Mouse (Mus musculus): Measurements from ENCODE around the gene Adora1. TPM values are rescaled to one million over a fixed set of nuclear protein-coding genes. Genes with fewer than 3 reads are reported as not detected.

Adora1 gene
- polyA plus RNA-seq, 2 experiments = 0.10 to 0.13 TPM

DNA sequence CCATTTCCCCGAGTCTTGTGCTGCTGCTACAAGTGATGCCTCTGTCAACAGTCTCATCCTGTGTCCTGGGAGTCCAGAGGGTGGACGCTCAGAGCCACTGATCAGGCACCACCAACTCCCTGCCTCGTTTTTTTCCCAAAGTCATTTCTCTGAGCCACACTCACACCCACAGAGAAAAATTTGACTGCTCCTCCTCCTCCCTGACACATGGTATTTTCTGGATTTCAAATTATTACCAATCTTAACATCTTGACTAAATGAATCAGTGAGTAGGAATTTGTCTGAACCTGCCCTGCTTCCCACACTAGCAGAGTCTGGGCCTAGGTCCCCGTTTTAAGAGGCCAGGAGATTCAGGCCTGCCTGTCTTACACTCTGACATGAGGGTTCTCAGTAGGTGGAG is 43.2 kb downstream of the Adora1 start:
- WGBS (ENCODE audit: insufficient replicate concordance) = 34% methylated on average over 4 of the region's 4 CpGs
- TF ChIP-seq EP300 (IDR thresholded peaks at IDR 0.05; ENCODE audit: low read depth) (no peak), CTCF (IDR thresholded peaks at IDR 0.05; ENCODE audit: low read depth) (no peak)
- H3K4me1 ChIP-seq (replicated peaks; ENCODE audit: control insufficient read depth in 2 of 2, insufficient read depth in 2 of 2, low read length in 1 of 2) = peaks cover 0 to 4% of the 10 kb centered on the region in 2 experiments; a peak in 1 of 4 replicates
- H3K4me3 ChIP-seq (ENCODE audit: insufficient read depth in 1 of 2, low read depth in 2 of 2, low read length in 2 of 2) = no peak overlapping the region
- H3K9ac ChIP-seq (replicated peaks) = no peak overlapping the region
- no peak overlapping the region for H3K27ac ChIP-seq
- H3K36me3 ChIP-seq (replicated peaks; ENCODE audit: control insufficient read depth, insufficient read depth, low read depth) = no peaks in the 10 kb centered on the region
- no peak overlapping the region for H3K4me2 ChIP-seq (ENCODE audit: low read depth)
- no peaks in the 10 kb centered on the region for H3K9me3 ChIP-seq (ENCODE audit: control insufficient read depth, low read length)
- DNase-seq (ENCODE audit: low read depth in 3 of 3, low spot score in 3 of 3) = no peak
- ATAC-seq (ENCODE audit: insufficient read depth) = no peak
- H3K27me3 ChIP-seq (ENCODE audit: control insufficient read depth, insufficient read depth, low read length) = no peaks in the 10 kb centered on the region; the same call in none of the 2 replicates

DNA sequence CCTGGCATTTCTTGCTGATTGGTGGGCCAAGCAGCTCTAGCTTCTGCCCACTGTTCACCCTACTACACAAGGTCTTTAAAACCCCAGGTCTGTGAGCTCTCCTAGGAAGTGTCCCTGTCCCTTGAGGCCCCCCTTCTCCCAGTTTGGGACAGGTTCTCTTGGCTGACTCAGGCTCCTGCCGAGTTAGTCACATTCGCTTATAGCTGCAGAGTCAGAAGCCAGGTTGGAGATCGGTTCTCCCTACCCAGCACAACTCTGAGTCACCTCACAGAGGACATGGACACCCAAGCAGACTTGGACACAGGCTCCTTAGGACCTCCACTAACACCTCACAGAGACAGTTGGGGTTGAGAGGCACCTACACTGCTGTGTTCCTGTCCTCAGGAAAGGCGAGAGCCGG is 44.0 kb downstream of the Adora1 start:
- ATAC-seq (ENCODE audit: insufficient read depth) (no peak), DNase-seq (ENCODE audit: low read depth in 3 of 3, low spot score in 3 of 3) (no peak)
- Histone ChIP-seq H3K9ac (replicated peaks) (no peak overlapping the region), H3K4me3 (ENCODE audit: insufficient read depth in 1 of 2, low read depth in 2 of 2, low read length in 2 of 2) (no peak overlapping the region), H3K4me1 (replicated peaks; ENCODE audit: control insufficient read depth in 2 of 2, insufficient read depth in 2 of 2, low read length in 1 of 2) (peaks cover 0 to 4% of the 10 kb centered on the region in 2 experiments; a peak in 1 of 4 replicates), H3K27me3 (ENCODE audit: control insufficient read depth, insufficient read depth, low read length) (no peaks in the 10 kb centered on the region; the same call in none of the 2 replicates), H3K27ac (no peak overlapping the region), H3K9me3 (ENCODE audit: control insufficient read depth, low read length) (no peaks in the 10 kb centered on the region), H3K4me2 (ENCODE audit: low read depth) (no peak overlapping the region), H3K36me3 (replicated peaks; ENCODE audit: control insufficient read depth, insufficient read depth, low read depth) (no peaks in the 10 kb centered on the region)
- WGBS (ENCODE audit: insufficient replicate concordance) = 78% methylated on average over 5 of the region's 5 CpGs
- no peak for TF ChIP-seq CTCF (IDR thresholded peaks at IDR 0.05; ENCODE audit: low read depth)
- no peak for TF ChIP-seq EP300 (IDR thresholded peaks at IDR 0.05; ENCODE audit: low read depth)

GRCm38 (mm10) chr1:134188989-134189729 is 46.1 kb downstream of the Adora1 start:
- TF ChIP-seq EP300 (IDR thresholded peaks at IDR 0.05; ENCODE audit: low read depth) (no peak), CTCF (IDR thresholded peaks at IDR 0.05; ENCODE audit: low read depth) (no peak)
- H3K4me2 ChIP-seq (ENCODE audit: low read depth) = no peak overlapping the region
- no peaks in the 10 kb centered on the region for H3K4me1 ChIP-seq (replicated peaks; ENCODE audit: control insufficient read depth in 2 of 2, insufficient read depth in 2 of 2, low read length in 1 of 2)
- H3K9ac ChIP-seq (replicated peaks) = no peak overlapping the region
- no peaks in the 10 kb centered on the region for H3K9me3 ChIP-seq (ENCODE audit: control insufficient read depth, low read length)
- peak in 1 of 3 experiments; percentile 24 for DNase-seq (ENCODE audit: low read depth in 3 of 3, low spot score in 3 of 3)
- H3K27me3 ChIP-seq (ENCODE audit: control insufficient read depth, insufficient read depth, low read length) = no peaks in the 10 kb centered on the region; the same call in 1 of the 2 replicates
- H3K36me3 ChIP-seq (replicated peaks; ENCODE audit: control insufficient read depth, insufficient read depth, low read depth) = no peaks in the 10 kb centered on the region
- no peak overlapping the region for H3K27ac ChIP-seq
- ATAC-seq (ENCODE audit: insufficient read depth) = no peak
- 18% methylated on average over 12 of the region's 12 CpGs for WGBS (ENCODE audit: insufficient replicate concordance)
- no peak overlapping the region for H3K4me3 ChIP-seq (ENCODE audit: insufficient read depth in 1 of 2, low read depth in 2 of 2, low read length in 2 of 2)

GRCm38 (mm10) chr1:134188217-134188616 is 47.0 kb downstream of the Adora1 start:
- 72% methylated on average over 5 of the region's 5 CpGs for WGBS (ENCODE audit: insufficient replicate concordance)
- H3K9ac ChIP-seq (replicated peaks) = no peak overlapping the region
- H3K4me2 ChIP-seq (ENCODE audit: low read depth) = no peak overlapping the region
- no peaks in the 10 kb centered on the region; the same call in 1 of the 2 replicates for H3K27me3 ChIP-seq (ENCODE audit: control insufficient read depth, insufficient read depth, low read length)
- H3K4me3 ChIP-seq (ENCODE audit: insufficient read depth in 1 of 2, low read depth in 2 of 2, low read length in 2 of 2) = no peak overlapping the region
- no peak overlapping the region for H3K27ac ChIP-seq
- H3K9me3 ChIP-seq (ENCODE audit: control insufficient read depth, low read length) = no peaks in the 10 kb centered on the region
- DNase-seq (ENCODE audit: low read depth in 3 of 3, low spot score in 3 of 3) (no peak), ATAC-seq (ENCODE audit: insufficient read depth) (no peak)
- TF ChIP-seq CTCF (IDR thresholded peaks at IDR 0.05; ENCODE audit: low read depth) (no peak), EP300 (IDR thresholded peaks at IDR 0.05; ENCODE audit: low read depth) (no peak)
- H3K4me1 ChIP-seq (replicated peaks; ENCODE audit: control insufficient read depth in 2 of 2, insufficient read depth in 2 of 2, low read length in 1 of 2) = no peaks in the 10 kb centered on the region
- H3K36me3 ChIP-seq (replicated peaks; ENCODE audit: control insufficient read depth, insufficient read depth, low read depth) = no peaks in the 10 kb centered on the region

DNA sequence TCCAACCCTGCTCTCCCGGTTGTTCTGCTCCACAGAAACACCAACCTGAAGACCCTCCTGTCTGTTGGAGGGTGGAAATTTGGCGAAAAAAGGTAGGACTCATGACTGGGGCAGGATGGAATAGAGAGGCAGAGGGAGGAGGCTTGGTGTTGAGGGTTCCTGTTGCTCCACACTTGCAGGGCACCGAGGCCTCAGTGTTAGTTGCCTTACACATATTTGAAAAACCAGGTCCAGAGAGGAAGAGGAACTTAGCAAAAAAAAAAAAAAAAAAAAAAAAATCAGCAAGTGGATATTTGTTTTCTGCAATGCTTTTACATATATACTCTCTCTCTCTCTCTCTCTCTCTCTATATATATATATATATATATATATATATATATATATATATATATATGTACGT is 51.1 kb downstream of the Adora1 start:
- Histone ChIP-seq H3K4me1 (replicated peaks; ENCODE audit: control insufficient read depth in 2 of 2, insufficient read depth in 2 of 2, low read length in 1 of 2) (no peaks in the 10 kb centered on the region), H3K36me3 (replicated peaks; ENCODE audit: control insufficient read depth, insufficient read depth, low read depth) (no peaks in the 10 kb centered on the region), H3K27ac (no peak overlapping the region), H3K4me2 (ENCODE audit: low read depth) (no peak overlapping the region), H3K9ac (replicated peaks) (no peak overlapping the region), H3K4me3 (ENCODE audit: insufficient read depth in 1 of 2, low read depth in 2 of 2, low read length in 2 of 2) (no peak overlapping the region), H3K9me3 (ENCODE audit: control insufficient read depth, low read length) (no peaks in the 10 kb centered on the region), H3K27me3 (ENCODE audit: control insufficient read depth, insufficient read depth, low read length) (no peaks in the 10 kb centered on the region)
- no peak for DNase-seq (ENCODE audit: low read depth in 3 of 3, low spot score in 3 of 3)
- ATAC-seq (ENCODE audit: insufficient read depth) = no peak
- WGBS (ENCODE audit: insufficient replicate concordance) = 51% methylated on average over 4 of the region's 4 CpGs
- no peak for TF ChIP-seq EP300 (IDR thresholded peaks at IDR 0.05; ENCODE audit: low read depth)
- no peak for TF ChIP-seq CTCF (IDR thresholded peaks at IDR 0.05; ENCODE audit: low read depth)

Data from liver, embryonic 14.5 days (tissue).